Mouse (Mus musculus) neutrophil, adult 59 days (primary cell): ENCODE results near the gene Gm12830. TPM values are rescaled to one million over a fixed set of nuclear protein-coding genes. Genes with fewer than 3 reads are reported as not detected.

ENCODE experiments used
- total RNA-seq, 2 experiments: library from RNA; stranded (reverse); gene quantifications; 1 replicate in 1 of 2; 2 replicates in 1 of 2; pipeline ENCODE4 v1.2.4; 2023

The Gm12830 gene
- total RNA-seq = not detected

DNA sequence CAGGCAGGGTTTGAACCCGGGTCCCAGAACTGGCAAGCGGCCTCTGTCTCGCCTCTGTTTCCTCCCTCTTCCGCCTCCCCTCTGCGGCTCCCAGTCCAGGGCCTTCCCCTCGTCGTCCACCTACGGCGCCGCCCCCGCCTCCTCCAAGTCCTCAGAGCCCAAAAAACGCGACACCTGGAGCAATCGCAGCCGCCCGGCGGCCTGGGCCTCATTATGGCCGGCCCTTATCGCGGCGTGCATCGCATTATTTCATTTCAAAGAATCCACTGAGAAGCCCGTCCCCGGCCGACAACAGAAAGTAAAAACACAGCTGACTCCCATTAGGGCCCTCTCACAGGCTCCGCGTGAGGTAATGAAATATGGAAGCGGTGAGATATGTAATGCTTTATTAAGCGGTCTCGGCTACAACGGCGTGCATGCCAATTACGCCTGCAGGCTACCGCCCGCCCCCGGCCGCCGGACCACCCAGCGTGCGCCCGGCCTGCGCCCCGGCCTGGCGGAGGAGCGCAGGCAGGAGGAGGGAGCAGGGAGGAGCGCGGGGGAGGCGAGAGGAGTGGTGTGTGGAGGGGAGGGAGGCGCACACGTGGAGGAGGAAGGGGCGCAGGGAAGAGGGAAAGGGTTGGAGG lies at the start of gene Gm12830:
TSS of gene Gm12830 (plus strand) at position 156 of the 626 bp plus-strand sequence.

Other genes with a start within 250 kb of the Gm12830 start
- gene Foxd2, start 87.2 kb downstream of the Gm12830 start, total RNA-seq = under 1 TPM; 0.51 to 0.79 TPM
- not detected for gene Foxe3, start 104.3 kb downstream of the Gm12830 start, total RNA-seq
- 10 to 100 TPM; 59.8 to 75.4 TPM for gene Cmpk1, start 165.5 kb downstream of the Gm12830 start, total RNA-seq
- 10 to 100 TPM; 18.4 to 19.5 TPM for gene Stil, start 178.4 kb downstream of the Gm12830 start, total RNA-seq
- 10 to 100 TPM in 1 of 2 experiments, 1 to 10 TPM in 1; 3.8 to 10.7 TPM for gene Tal1, start 234.7 kb downstream of the Gm12830 start, total RNA-seq